In genomic region chr6:108683140-108683539, GRCm38 (mm10) we compare ENCODE assay signal across 25 mouse cellular contexts.
"Had no signal": no experiment of that assay in that cellular context is flagged by ENCODE, and none has a peak within 500 bp of the region (broad histone marks: within the 10 kb centered on the region; RNA-seq: fewer than 3 reads in every experiment).

No protein-coding gene starts in this region.

- ATAC-seq: forebrain, postnatal 0 days; hindbrain, postnatal 0 days; intestine, embryonic 16.5 days had no signal

- H3K4me2 ChIP-seq: heart, embryonic 11.5 days; heart, embryonic 13.5 days; heart, embryonic 15.5 days; hindbrain, embryonic 13.5 days; hindbrain, embryonic 15.5 days; kidney, embryonic 15.5 days; limb, embryonic 12.5 days had no signal

- H3K4me1 ChIP-seq: hindbrain, embryonic 13.5 days; hindbrain, embryonic 15.5 days; limb, embryonic 10.5 days; limb, embryonic 12.5 days had no signal

- H3K4me3 ChIP-seq: heart, adult 2 months; heart, embryonic 13.5 days; heart, embryonic 15.5 days; hindbrain, embryonic 13.5 days; hindbrain, embryonic 15.5 days; kidney, embryonic 15.5 days; limb, embryonic 10.5 days; limb, embryonic 12.5 days had no signal

- H3K27me3 ChIP-seq: heart, embryonic 13.5 days; heart, embryonic 15.5 days; hindbrain, embryonic 13.5 days; hindbrain, embryonic 15.5 days; kidney, embryonic 15.5 days; limb, embryonic 12.5 days had no signal

- DNase-seq: forebrain, postnatal 0 days; gastrocnemius, postnatal 14 days; gastrocnemius, postnatal 36 days; heart, adult 11 months; heart, adult 2 months; heart, postnatal 14 days; heart, postnatal 36 days; kidney, adult 11 months; kidney, adult 2 months; kidney, adult 9 months; kidney, postnatal 14 days; kidney, postnatal 36 days; layer of hippocampus, adult 9-11 months; layer of hippocampus, postnatal 36 days had no signal

- H3K9ac ChIP-seq: forebrain, postnatal 0 days; heart, embryonic 13.5 days; heart, embryonic 15.5 days; hindbrain, embryonic 13.5 days; hindbrain, embryonic 15.5 days; kidney, embryonic 15.5 days; limb, embryonic 12.5 days had no signal

- H3K9me3 ChIP-seq: heart, embryonic 13.5 days; heart, embryonic 15.5 days; hindbrain, embryonic 13.5 days; hindbrain, embryonic 15.5 days; kidney, embryonic 15.5 days; limb, embryonic 10.5 days; limb, embryonic 12.5 days had no signal

- H3K27ac ChIP-seq: heart, adult 2 months; heart, embryonic 13.5 days; heart, embryonic 15.5 days; hindbrain, embryonic 13.5 days; hindbrain, embryonic 15.5 days; hindbrain, postnatal 0 days; kidney, embryonic 15.5 days; kidney, postnatal 0 days; limb, embryonic 10.5 days; limb, embryonic 12.5 days had no signal

- H3K36me3 ChIP-seq: heart, embryonic 13.5 days; heart, embryonic 15.5 days; hindbrain, embryonic 13.5 days; hindbrain, embryonic 15.5 days; kidney, embryonic 15.5 days; limb, embryonic 10.5 days; limb, embryonic 12.5 days had no signal
